Mouse (Mus musculus) c-Kit-negative CD71-positive TER-119-positive erythroid progenitor cells, embryonic 14.5 days (primary cell): ENCODE results near the gene Iqgap1.

Experiments
- DNase-seq: peaks from one replicate; pipeline ENCODE4 v3.0.0-alpha.2; 2013; ENCODE audit warnings: low read depth, low spot score

Gene Iqgap1

GRCm38 (mm10) chr7:80666198-80666915, 159.4 kb downstream of the Iqgap1 start:
- no peak for DNase-seq
